Mouse (Mus musculus) right cerebral cortex, postnatal 14 days (tissue): Measurements from ENCODE around the gene Chil4.

Experiments used
- DNase-seq: peaks from one replicate; pipeline ENCODE4 v3.0.0; 2022

Gene Chil4

DNA sequence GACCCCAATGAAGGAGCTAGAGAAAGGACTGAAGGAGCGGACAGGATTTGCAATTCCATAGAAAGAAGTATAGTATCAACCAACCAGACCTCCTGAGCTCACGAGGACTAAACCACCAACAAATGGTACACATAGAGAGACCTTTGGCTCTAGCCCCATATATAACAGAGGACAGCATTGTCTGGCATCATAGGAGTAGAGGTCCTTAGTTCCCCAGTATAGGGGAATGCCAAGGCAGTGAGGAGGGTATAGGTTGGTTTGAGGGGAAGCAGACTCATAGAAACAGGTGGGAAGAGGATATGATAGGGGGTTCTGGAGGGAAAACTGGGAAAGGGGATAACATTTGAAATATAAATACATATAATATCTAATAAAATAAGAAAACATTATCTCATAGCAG is 64.9 kb downstream of the Chil4 start:
- DNase-seq = no peak
